Mouse (Mus musculus): ENCODE measurements around the gene Poll. TPM values are rescaled to one million over a fixed set of nuclear protein-coding genes. Genes with fewer than 3 reads are reported as not detected.

The Poll gene
- polyA plus RNA-seq, 1 experiment from 2014 or later, result 23.3 TPM

GRCm38 (mm10) chr19:45527931-45528534, 32.3 kb downstream of the Poll start:
- H3K27me3 ChIP-seq (replicated peaks; ENCODE audit: low read depth, poor library complexity, severe bottlenecking), result no peaks in the 10 kb centered on the region
- 92% methylated on average over 10 of the region's 10 CpGs for WGBS
- DNase-seq (ENCODE audit: low spot score), result no peak
- H3K4me3 ChIP-seq, result no peak overlapping the region
- no peak overlapping the region for H3K27ac ChIP-seq (replicated peaks)
- H3K36me3 ChIP-seq (replicated peaks), result peaks cover 69% of the 10 kb centered on the region
- peaks cover 7% of the 10 kb centered on the region; the same call in 1 of the 2 replicates for H3K4me1 ChIP-seq
- H3K9me3 ChIP-seq, result no peaks in the 10 kb centered on the region

- peaks cover 75% of the 10 kb centered on the region for H3K36me3 ChIP-seq (replicated peaks)
- 86% methylated on average over 7 of the region's 7 CpGs for WGBS
Observed at GRCm38 (mm10) chr19:45527382-45527781, 32.9 kb downstream of the Poll start.

DNA sequence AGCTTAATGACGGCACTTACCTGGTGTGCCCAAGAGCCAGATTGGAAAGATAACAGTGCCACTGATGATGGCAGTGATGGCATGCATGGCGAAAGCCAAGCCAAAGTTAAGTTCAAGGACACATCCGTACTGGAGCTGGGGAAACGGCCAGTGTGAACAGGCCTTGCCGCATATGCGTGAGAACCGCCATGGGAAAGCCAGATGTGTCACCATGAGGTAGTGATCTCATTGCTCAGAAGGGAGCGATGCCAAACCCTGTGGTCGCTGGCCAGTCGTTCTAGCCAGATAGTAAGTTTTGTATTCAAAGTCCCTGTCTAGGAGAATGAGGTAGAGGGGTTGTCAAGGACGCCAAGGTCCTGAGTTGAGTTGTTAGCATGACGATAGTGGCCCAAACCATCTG, 44.1 kb downstream of the Poll start:
- H3K4me3 ChIP-seq, result no peak overlapping the region
- 94% methylated on average over 12 of the region's 12 CpGs for WGBS
- no peaks in the 10 kb centered on the region for H3K9me3 ChIP-seq
- peaks cover 82% of the 10 kb centered on the region for H3K36me3 ChIP-seq (replicated peaks)
- no peaks in the 10 kb centered on the region for H3K4me1 ChIP-seq
- no peaks in the 10 kb centered on the region for H3K27me3 ChIP-seq (replicated peaks; ENCODE audit: low read depth, poor library complexity, severe bottlenecking)
- no peak overlapping the region for H3K27ac ChIP-seq (replicated peaks)
- no peak for DNase-seq (ENCODE audit: low spot score)

More at GRCm38 (mm10) chr19:45527382-45527781, 32.9 kb downstream of the Poll start:
- Histone ChIP-seq H3K4me3 (no peak overlapping the region), H3K27ac (replicated peaks) (no peak overlapping the region), H3K9me3 (no peaks in the 10 kb centered on the region), H3K4me1 (peaks cover 7% of the 10 kb centered on the region; the same call in 1 of the 2 replicates), H3K27me3 (replicated peaks; ENCODE audit: low read depth, poor library complexity, severe bottlenecking) (no peaks in the 10 kb centered on the region)
- DNase-seq (ENCODE audit: low spot score), result no peak

DNA sequence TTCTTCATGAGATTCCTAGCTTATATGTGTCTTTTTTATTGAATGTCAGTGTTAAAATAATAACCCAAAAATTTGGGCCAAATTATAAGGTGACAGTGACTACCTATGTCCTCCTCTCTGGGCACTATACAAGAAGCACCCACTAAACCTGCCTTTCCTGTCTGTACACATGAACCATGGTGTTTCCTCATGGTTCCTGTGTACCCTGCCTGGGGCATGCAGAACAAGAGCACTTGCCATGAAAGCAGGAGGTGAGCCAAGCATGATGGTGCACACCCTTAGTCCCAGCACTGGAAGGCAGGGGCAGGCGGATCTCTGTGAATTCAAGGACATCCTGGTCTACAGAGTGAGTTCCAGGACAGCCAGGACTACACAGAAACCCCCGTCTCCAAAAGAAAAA, 45.0 kb downstream of the Poll start:
- Histone ChIP-seq H3K4me3 (no peak overlapping the region), H3K27me3 (replicated peaks; ENCODE audit: low read depth, poor library complexity, severe bottlenecking) (no peaks in the 10 kb centered on the region), H3K9me3 (no peaks in the 10 kb centered on the region), H3K4me1 (no peaks in the 10 kb centered on the region), H3K36me3 (replicated peaks) (peaks cover 74% of the 10 kb centered on the region), H3K27ac (replicated peaks) (no peak overlapping the region)
- DNase-seq (ENCODE audit: low spot score), result no peak
- WGBS, result 84% methylated on average over 2 of the region's 2 CpGs

- Histone ChIP-seq H3K36me3 (replicated peaks) (peaks cover 45% of the 10 kb centered on the region), H3K27ac (replicated peaks) (no peak overlapping the region), H3K4me1 (no peaks in the 10 kb centered on the region), H3K27me3 (replicated peaks; ENCODE audit: low read depth, poor library complexity, severe bottlenecking) (no peaks in the 10 kb centered on the region), H3K9me3 (no peaks in the 10 kb centered on the region), H3K4me3 (no peak overlapping the region)
- WGBS, result 87% methylated on average over 4 of the region's 4 CpGs
- DNase-seq (ENCODE audit: low spot score), result no peak
Observed at GRCm38 (mm10) chr19:45511406-45511805, 48.9 kb downstream of the Poll start.

DNA sequence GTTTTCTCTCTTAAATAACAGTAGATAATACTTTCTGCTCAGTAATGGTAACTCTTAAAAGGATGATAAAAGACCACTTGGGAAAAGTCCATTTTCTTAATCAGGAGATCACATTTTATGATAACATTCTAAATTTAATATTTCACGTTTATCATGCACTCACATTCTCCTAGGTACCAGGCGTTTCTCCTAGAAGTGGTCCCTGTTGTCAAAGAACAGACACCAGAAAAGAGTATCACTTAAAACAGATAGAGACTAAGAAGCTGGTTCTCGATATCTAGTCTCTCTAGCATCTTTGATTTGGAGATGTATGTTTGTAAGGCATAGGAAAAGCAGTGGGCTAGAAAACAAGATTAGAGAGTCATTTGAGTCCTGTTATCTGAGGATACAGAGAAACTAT, 49.7 kb downstream of the Poll start:
- Histone ChIP-seq H3K27ac (replicated peaks) (no peak overlapping the region), H3K4me3 (no peak overlapping the region), H3K4me1 (no peaks in the 10 kb centered on the region), H3K36me3 (replicated peaks) (peaks cover 38% of the 10 kb centered on the region), H3K27me3 (replicated peaks; ENCODE audit: low read depth, poor library complexity, severe bottlenecking) (no peaks in the 10 kb centered on the region), H3K9me3 (no peaks in the 10 kb centered on the region)
- DNase-seq (ENCODE audit: low spot score), result no peak
- WGBS, result 82% methylated on average over 3 of the region's 3 CpGs

GRCm38 (mm10) chr19:45507531-45507930, 52.8 kb downstream of the Poll start:
- no peaks in the 10 kb centered on the region for H3K9me3 ChIP-seq
- H3K27me3 ChIP-seq (replicated peaks; ENCODE audit: low read depth, poor library complexity, severe bottlenecking), result no peaks in the 10 kb centered on the region
- peaks cover 4% of the 10 kb centered on the region; the same call in 1 of the 2 replicates for H3K4me1 ChIP-seq
- 85% methylated on average over 19 of the region's 19 CpGs for WGBS
- peaks cover 20% of the 10 kb centered on the region for H3K36me3 ChIP-seq (replicated peaks)
- no peak for DNase-seq (ENCODE audit: low spot score)
- H3K4me3 ChIP-seq, result no peak overlapping the region
- no peak overlapping the region for H3K27ac ChIP-seq (replicated peaks)

- Histone ChIP-seq H3K4me1 (peaks cover 4% of the 10 kb centered on the region; the same call in 1 of the 2 replicates), H3K27ac (replicated peaks) (no peak overlapping the region), H3K27me3 (replicated peaks; ENCODE audit: low read depth, poor library complexity, severe bottlenecking) (no peaks in the 10 kb centered on the region), H3K9me3 (no peaks in the 10 kb centered on the region), H3K4me3 (no peak overlapping the region), H3K36me3 (replicated peaks) (peaks cover 13% of the 10 kb centered on the region)
- no peak for DNase-seq (ENCODE audit: low spot score)
- 76% methylated on average over 7 of the region's 7 CpGs for WGBS
Observed at GRCm38 (mm10) chr19:45505446-45505845, 54.9 kb downstream of the Poll start.

Other genes starting within 250 kb of the Poll start
- gene Btrc, start 196.8 kb downstream of the Poll start, polyA plus RNA-seq (2016; fragmentation: Nextera tagmentation; extraction: Ambion mirVana), result 52.2 and 55.4 TPM in 2 replicates
- gene Gm17018, start 84 bp upstream of the Poll start, polyA plus RNA-seq (2016; fragmentation: Nextera tagmentation; extraction: Ambion mirVana), result 50.3 and 50.8 TPM in 2 replicates
- 4.2 and 4.7 TPM in 2 replicates for gene Fbxw4, start 99.8 kb upstream of the Poll start, polyA plus RNA-seq (2016; fragmentation: Nextera tagmentation; extraction: Ambion mirVana)
- gene Fgf8, start 182.4 kb upstream of the Poll start, polyA plus RNA-seq (2016; fragmentation: Nextera tagmentation; extraction: Ambion mirVana), result 36.9 and 43.2 TPM in 2 replicates
- gene Npm3, start 189.1 kb upstream of the Poll start, polyA plus RNA-seq (2016; fragmentation: Nextera tagmentation; extraction: Ambion mirVana), result 12.0 and 12.4 TPM in 2 replicates
- gene Mgea5, start 223.3 kb upstream of the Poll start, polyA plus RNA-seq (2016; fragmentation: Nextera tagmentation; extraction: Ambion mirVana), result 61.3 and 62.3 TPM in 2 replicates

All from embryonic facial prominence, embryonic 10.5 days (tissue).